Mouse (Mus musculus) intestine, embryonic 15.5 days (tissue): ENCODE measurements around the gene Elf2. TPM values are rescaled to one million over a fixed set of nuclear protein-coding genes. Genes with fewer than 3 reads are reported as not detected.

Experiments
- ATAC-seq: fragments of 200-750 bp; cut with Nextera tagmentation; 2 replicates; pipeline ENCODE4 v1.8.0; 2017; ENCODE audit warnings: moderate TSS enrichment, moderate library complexity
- H3K27ac ChIP-seq: fragments of 300-500 bp; sonication (generic); 2 replicates; pipeline ENCODE4 v1.5.1; 2015; ENCODE audit warnings: mild to moderate bottlenecking, inconsistent platforms
- H3K27me3 ChIP-seq: fragments of 300-500 bp; sonication (generic); replicated peaks from 2 replicates; pipeline ENCODE4 v1.6.1; 2015; ENCODE audit warnings: inconsistent platforms
- H3K36me3 ChIP-seq: fragments of 300-500 bp; sonication (generic); 2 replicates; pipeline ENCODE4 v1.6.1; 2015; ENCODE audit warnings: inconsistent platforms
- H3K4me1 ChIP-seq: fragments of 300-500 bp; sonication (generic); replicated peaks from 2 replicates; pipeline ENCODE4 v1.6.1; 2015; ENCODE audit warnings: inconsistent platforms
- H3K4me2 ChIP-seq: fragments of 300-500 bp; sonication (generic); replicated peaks from 2 replicates; pipeline ENCODE4 v1.6.1; 2015; ENCODE audit warnings: mild to moderate bottlenecking, inconsistent platforms
- H3K4me3 ChIP-seq: fragments of 300-500 bp; sonication (generic); replicated peaks from 2 replicates; pipeline ENCODE4 v1.5.1; 2015; ENCODE audit warnings: inconsistent platforms
- H3K9ac ChIP-seq: fragments of 300-500 bp; sonication (generic); 2 replicates; pipeline ENCODE4 v1.6.1; 2015; ENCODE audit warnings: inconsistent platforms
- H3K9me3 ChIP-seq: fragments of 300-500 bp; sonication (generic); 2 replicates; pipeline ENCODE4 v1.6.1; 2016; ENCODE audit warnings: inconsistent platforms
- WGBS: fragments of 180-500 bp; shearing (Covaris S2); methylation state at CpG from one replicate; pipeline ENCODE4 v1.1.7; 2015; 5-methylcytosine and 5-hydroxymethylcytosine counted together
- polyA plus RNA-seq: library from polyadenylated mRNA; unstranded; fragments of >200 nt; fragmentation: Nextera tagmentation; extraction: Ambion mirVana; gene quantifications from 2 replicates; pipeline ENCODE4 v1.2.1, GENCODE M21; 2015

The Elf2 gene
- polyA plus RNA-seq, 1 experiment from 2014 or later: 62.8 TPM

DNA sequence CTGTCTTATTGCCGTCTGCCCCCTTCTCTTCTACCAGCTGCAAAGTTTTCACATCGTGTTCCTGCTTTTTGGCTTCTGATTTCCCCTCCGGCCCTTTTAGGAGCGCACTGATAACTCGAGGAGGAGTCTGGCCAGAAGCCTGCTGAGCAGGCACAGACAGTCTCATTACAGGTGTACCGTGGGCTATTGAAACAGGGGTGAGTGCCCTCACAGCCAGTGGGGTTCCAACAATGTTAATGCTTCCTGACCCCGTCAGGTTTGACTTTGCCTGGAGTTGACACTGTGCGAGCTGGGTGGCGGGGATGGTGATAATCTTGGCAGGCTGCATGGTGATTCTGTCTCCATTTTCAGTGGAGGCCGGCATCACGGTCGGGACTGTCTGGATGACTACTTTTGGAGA, 84.0 kb downstream of the Elf2 start:
- no peaks in the 10 kb centered on the region for H3K4me1 ChIP-seq
- WGBS: 89% methylated on average over 12 of the region's 12 CpGs
- no peak overlapping the region for H3K9ac ChIP-seq
- H3K4me3 ChIP-seq: no peak overlapping the region
- H3K9me3 ChIP-seq: no peaks in the 10 kb centered on the region
- peaks cover 41% of the 10 kb centered on the region for H3K36me3 ChIP-seq
- ATAC-seq: no peak
- no peaks in the 10 kb centered on the region for H3K27me3 ChIP-seq
- no peak overlapping the region for H3K27ac ChIP-seq
- H3K4me2 ChIP-seq: no peak overlapping the region

- no peaks in the 10 kb centered on the region for H3K27me3 ChIP-seq
- no peak overlapping the region for H3K4me3 ChIP-seq
- no peak overlapping the region for H3K4me2 ChIP-seq
- H3K9me3 ChIP-seq: no peaks in the 10 kb centered on the region
- no peak for ATAC-seq
- no peak overlapping the region for H3K9ac ChIP-seq
- H3K4me1 ChIP-seq: no peaks in the 10 kb centered on the region
- H3K27ac ChIP-seq: no peak overlapping the region
- WGBS: 91% methylated on average over 7 of the region's 7 CpGs
- peaks cover 43% of the 10 kb centered on the region for H3K36me3 ChIP-seq
Observed at GRCm38 (mm10) chr3:51254784-51255183, 85.7 kb downstream of the Elf2 start.

DNA sequence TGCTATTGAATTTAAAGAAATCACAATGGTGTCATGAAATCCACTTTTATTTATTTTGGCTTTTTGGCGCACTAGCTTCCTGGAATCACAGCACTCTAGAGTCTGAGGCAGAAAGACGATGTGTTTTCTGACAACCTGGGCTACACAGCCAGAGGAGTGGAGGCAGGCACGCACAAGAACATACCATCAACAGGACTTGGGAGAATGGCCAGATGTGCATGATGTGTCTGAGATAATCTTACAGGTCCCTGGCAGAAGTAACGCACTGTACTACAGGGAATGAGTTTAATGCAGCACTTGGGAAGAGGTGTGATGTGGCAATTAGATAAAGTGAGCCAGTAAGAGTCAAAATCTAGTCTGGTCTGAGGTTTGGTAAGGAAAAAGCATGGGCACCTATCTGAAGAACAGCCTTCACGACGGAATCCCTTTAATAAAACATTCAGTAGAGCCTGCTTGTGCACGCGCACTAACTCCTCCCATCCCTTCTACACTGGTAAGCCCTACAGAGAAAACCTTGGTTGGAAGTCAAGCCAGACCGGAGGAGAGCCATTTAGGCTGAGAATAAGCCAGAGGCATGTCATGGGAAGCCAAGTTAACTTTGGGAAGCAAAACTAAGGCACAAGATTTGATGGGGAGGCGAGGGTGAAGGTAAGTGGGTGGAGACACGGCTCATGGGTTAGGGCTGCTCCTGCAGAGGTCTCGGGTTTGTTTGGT, 87.6 kb downstream of the Elf2 start:
- no peak for ATAC-seq
- H3K9me3 ChIP-seq: no peaks in the 10 kb centered on the region
- no peak overlapping the region for H3K27ac ChIP-seq
- H3K27me3 ChIP-seq: no peaks in the 10 kb centered on the region
- H3K36me3 ChIP-seq: peaks cover 38% of the 10 kb centered on the region
- no peak overlapping the region for H3K4me3 ChIP-seq
- 90% methylated on average over 12 of the region's 12 CpGs for WGBS
- no peak overlapping the region for H3K9ac ChIP-seq
- no peak overlapping the region for H3K4me2 ChIP-seq
- no peaks in the 10 kb centered on the region for H3K4me1 ChIP-seq

- Histone ChIP-seq H3K4me2 (no peak overlapping the region), H3K9me3 (no peaks in the 10 kb centered on the region), H3K27me3 (no peaks in the 10 kb centered on the region), H3K4me1 (no peaks in the 10 kb centered on the region), H3K4me3 (no peak overlapping the region), H3K27ac (no peak overlapping the region), H3K36me3 (peaks cover 31% of the 10 kb centered on the region; the same call in 1 of the 2 replicates), H3K9ac (no peak overlapping the region)
- WGBS: 97% methylated on average over 1 of the region's 1 CpGs
- no peak for ATAC-seq
Observed at GRCm38 (mm10) chr3:51252223-51252622, 88.2 kb downstream of the Elf2 start.

DNA sequence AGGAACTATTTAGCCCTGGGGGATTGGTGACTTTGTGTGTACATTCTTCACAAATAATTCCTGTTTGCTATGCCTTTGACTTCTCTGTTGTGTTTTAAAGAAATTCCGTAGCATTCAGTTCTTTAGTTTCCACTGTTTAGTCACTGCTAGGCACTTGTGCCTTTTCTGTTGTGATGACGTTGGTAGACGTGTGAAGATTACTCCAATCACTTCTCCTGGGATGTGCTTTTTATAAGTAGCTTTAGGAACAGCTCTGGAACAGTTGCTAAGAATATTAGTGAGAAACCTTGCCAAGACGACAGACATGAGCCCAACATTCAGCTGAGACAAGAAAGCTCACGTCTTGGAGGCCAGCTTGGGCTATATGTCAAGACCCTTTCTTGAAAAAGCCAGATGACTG, 89.4 kb downstream of the Elf2 start:
- 80% methylated on average over 5 of the region's 5 CpGs for WGBS

GRCm38 (mm10) chr3:51249866-51250265, 90.6 kb downstream of the Elf2 start:
- Histone ChIP-seq H3K4me3 (no peak overlapping the region), H3K27ac (no peak overlapping the region), H3K9ac (no peak overlapping the region), H3K4me2 (no peak overlapping the region), H3K36me3 (peaks cover 15% of the 10 kb centered on the region; the same call in 1 of the 2 replicates), H3K4me1 (no peaks in the 10 kb centered on the region), H3K9me3 (no peaks in the 10 kb centered on the region), H3K27me3 (no peaks in the 10 kb centered on the region)
- 94% methylated on average over 13 of the region's 13 CpGs for WGBS
- ATAC-seq: no peak

More for the DNA sequence above, 89.4 kb downstream of the Elf2 start:
- no peak overlapping the region for H3K4me3 ChIP-seq
- no peaks in the 10 kb centered on the region for H3K9me3 ChIP-seq
- no peaks in the 10 kb centered on the region for H3K27me3 ChIP-seq
- no peak overlapping the region for H3K4me2 ChIP-seq
- peaks cover 20% of the 10 kb centered on the region; the same call in 1 of the 2 replicates for H3K36me3 ChIP-seq
- H3K9ac ChIP-seq: no peak overlapping the region
- H3K4me1 ChIP-seq: no peaks in the 10 kb centered on the region
- no peak overlapping the region for H3K27ac ChIP-seq
- no peak for ATAC-seq

GRCm38 (mm10) chr3:51249460-51249859, 91.0 kb downstream of the Elf2 start:
- ATAC-seq: no peak
- Histone ChIP-seq H3K27me3 (no peaks in the 10 kb centered on the region), H3K4me1 (no peaks in the 10 kb centered on the region), H3K4me3 (no peak overlapping the region), H3K36me3 (peaks cover 12% of the 10 kb centered on the region; the same call in 1 of the 2 replicates), H3K4me2 (no peak overlapping the region), H3K27ac (no peak overlapping the region), H3K9me3 (no peaks in the 10 kb centered on the region), H3K9ac (no peak overlapping the region)
- 80% methylated on average over 11 of the region's 11 CpGs for WGBS

DNA sequence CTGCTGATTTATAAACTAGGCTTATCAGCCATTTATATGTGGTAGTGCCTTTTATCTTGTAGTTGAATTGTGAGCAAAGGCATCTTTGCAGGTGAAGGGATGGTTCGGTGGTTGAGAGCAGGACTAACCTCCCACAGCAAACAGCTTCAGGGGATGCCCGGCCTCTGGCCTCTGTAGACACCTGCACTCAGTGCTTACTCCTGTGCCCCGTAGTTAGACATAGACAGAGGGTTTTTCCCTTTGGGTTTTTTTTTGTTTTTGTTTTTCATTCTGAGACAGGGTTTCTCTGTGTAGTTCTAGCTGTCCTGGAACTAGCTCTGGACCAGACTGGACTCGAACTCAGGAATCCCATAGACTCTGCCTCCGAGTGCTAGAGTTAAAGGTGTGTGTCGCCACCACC, 91.9 kb downstream of the Elf2 start:
- 94% methylated on average over 6 of the region's 6 CpGs for WGBS

DNA sequence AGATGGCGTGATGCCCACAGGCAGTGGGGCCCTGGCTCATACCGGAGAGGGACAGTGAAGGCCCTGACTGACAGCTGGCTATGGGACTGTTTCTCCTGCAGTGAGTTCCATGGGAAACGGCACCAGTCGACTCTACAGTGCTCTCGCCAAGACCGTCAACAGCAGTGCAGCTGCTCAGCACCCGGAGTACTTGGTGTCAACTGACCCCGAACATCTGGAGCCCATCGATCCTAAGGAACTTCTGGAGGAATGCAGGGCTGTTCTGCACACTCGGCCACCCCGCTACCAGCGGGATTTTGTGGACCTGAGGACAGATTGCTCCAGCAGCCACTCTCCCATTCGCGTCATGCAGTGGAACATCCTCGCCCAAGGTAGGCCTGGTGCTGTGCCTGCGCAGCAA, 92.8 kb downstream of the Elf2 start:
- Histone ChIP-seq H3K4me2 (no peak overlapping the region), H3K4me3 (no peak overlapping the region), H3K27me3 (no peaks in the 10 kb centered on the region), H3K9ac (no peak overlapping the region), H3K4me1 (no peaks in the 10 kb centered on the region), H3K9me3 (no peaks in the 10 kb centered on the region), H3K36me3 (peaks cover 12% of the 10 kb centered on the region; the same call in 1 of the 2 replicates), H3K27ac (no peak overlapping the region)
- peak; percentile 47 for ATAC-seq
- 59% methylated on average over 16 of the region's 16 CpGs for WGBS

More for the DNA sequence above, 91.9 kb downstream of the Elf2 start:
- no peak overlapping the region for H3K4me3 ChIP-seq
- no peaks in the 10 kb centered on the region for H3K4me1 ChIP-seq
- no peak overlapping the region for H3K4me2 ChIP-seq
- H3K27ac ChIP-seq: no peak overlapping the region
- H3K9ac ChIP-seq: no peak overlapping the region
- no peaks in the 10 kb centered on the region for H3K27me3 ChIP-seq
- ATAC-seq: no peak
- H3K9me3 ChIP-seq: no peaks in the 10 kb centered on the region
- H3K36me3 ChIP-seq: peaks cover 12% of the 10 kb centered on the region; the same call in 1 of the 2 replicates

DNA sequence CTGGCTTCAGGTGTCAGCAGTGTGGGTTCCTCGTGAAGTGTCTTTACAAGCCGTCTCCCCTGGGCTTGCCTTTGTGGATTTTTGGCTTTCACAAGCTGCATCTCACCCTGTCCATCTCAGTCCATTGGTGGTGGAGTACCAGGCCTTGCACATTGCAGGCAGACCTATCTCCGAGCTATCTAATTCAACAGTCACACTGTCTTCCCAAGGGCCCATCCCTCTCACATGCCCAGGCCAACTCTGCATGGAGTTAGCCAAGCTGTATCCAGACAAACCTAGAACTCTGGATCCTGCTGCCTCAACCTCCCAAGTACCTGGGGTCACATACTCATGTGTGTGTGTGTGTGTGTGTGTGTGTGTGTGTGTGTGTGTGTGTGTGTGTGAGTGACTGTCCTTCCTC, 100.9 kb downstream of the Elf2 start:
- Histone ChIP-seq H3K9me3 (no peaks in the 10 kb centered on the region), H3K36me3 (no peaks in the 10 kb centered on the region), H3K27me3 (no peaks in the 10 kb centered on the region), H3K4me2 (no peak overlapping the region), H3K9ac (no peak overlapping the region), H3K4me1 (no peaks in the 10 kb centered on the region), H3K4me3 (no peak overlapping the region), H3K27ac (no peak overlapping the region)
- no peak for ATAC-seq
- 97% methylated on average over 3 of the region's 3 CpGs for WGBS

DNA sequence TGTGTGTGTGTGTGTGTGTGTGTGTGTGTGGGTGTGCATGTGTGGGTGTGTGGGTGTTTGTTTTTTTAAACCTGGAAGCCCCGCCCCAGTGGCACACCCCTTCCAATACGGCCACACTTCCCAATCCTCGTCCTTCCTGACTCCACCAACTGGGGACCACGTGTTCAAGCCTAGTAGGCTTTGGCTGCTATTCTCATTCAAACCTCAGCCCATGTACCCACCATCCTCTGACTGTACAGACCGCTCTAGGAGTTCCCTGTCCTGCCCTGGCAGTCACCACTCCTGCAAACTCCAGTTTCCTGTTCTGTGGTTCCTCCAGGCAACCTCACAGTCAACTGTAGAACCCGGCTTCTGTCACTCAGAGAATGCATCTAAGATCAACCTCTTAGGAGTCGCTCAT, 101.9 kb downstream of the Elf2 start:
- no peaks in the 10 kb centered on the region for H3K9me3 ChIP-seq
- no peak overlapping the region for H3K4me3 ChIP-seq
- no peak for ATAC-seq
- 85% methylated on average over 7 of the region's 7 CpGs for WGBS
- no peak overlapping the region for H3K27ac ChIP-seq
- H3K36me3 ChIP-seq: no peaks in the 10 kb centered on the region
- H3K9ac ChIP-seq: no peak overlapping the region
- H3K27me3 ChIP-seq: no peaks in the 10 kb centered on the region
- no peak overlapping the region for H3K4me2 ChIP-seq
- H3K4me1 ChIP-seq: peaks cover 3% of the 10 kb centered on the region; the same call in 1 of the 2 replicates

GRCm38 (mm10) chr3:51234752-51235055, 105.8 kb downstream of the Elf2 start:
- H3K36me3 ChIP-seq: no peaks in the 10 kb centered on the region
- no peak overlapping the region for H3K9ac ChIP-seq
- 75% methylated on average over 5 of the region's 5 CpGs for WGBS
- no peak overlapping the region for H3K27ac ChIP-seq
- no peak overlapping the region for H3K4me3 ChIP-seq
- no peaks in the 10 kb centered on the region for H3K9me3 ChIP-seq
- H3K4me2 ChIP-seq: 0 out of 2 replicates have a peak overlapping the region, but pooled peaks have one; percentile 14
- ATAC-seq: peak; percentile 10
- no peaks in the 10 kb centered on the region for H3K27me3 ChIP-seq
- peaks cover 11% of the 10 kb centered on the region; the same call in 1 of the 2 replicates for H3K4me1 ChIP-seq
